Mouse (Mus musculus) liver, embryonic 14.5 days (tissue): ENCODE results near the gene Pla2g4f. TPM values are rescaled to one million over a fixed set of nuclear protein-coding genes. Genes with fewer than 3 reads are reported as not detected.

Experiments
- ATAC-seq: fragments of 200-750 bp; cut with Nextera tagmentation; 2 replicates; pipeline ENCODE4 v1.8.0; 2017; ENCODE audit warnings: moderate number of reproducible peaks, mild to moderate bottlenecking, moderate library complexity; ENCODE audit not compliant: insufficient read depth
- DNase-seq, 3 experiments: peaks; one replicate each; pipeline ENCODE4 v3.0.0-alpha.2; 2012 to 2013; ENCODE audit warnings: low read depth in 3 of 3, low spot score in 3 of 3
- H3K27ac ChIP-seq: fragments of 300-500 bp; sonication (generic); 2 replicates; pipeline ENCODE4 v1.5.1; 2014; ENCODE audit warnings: moderate library complexity, mild to moderate bottlenecking, control low read depth, inconsistent platforms
- H3K27me3 ChIP-seq: fragments of 300-500 bp; sonication (generic); 2 replicates; pipeline ENCODE4 v1.6.1; 2014; ENCODE audit warnings: mild to moderate bottlenecking, low read length, moderate library complexity; ENCODE audit not compliant: control insufficient read depth, insufficient read depth
- H3K36me3 ChIP-seq: fragments of 300-500 bp; sonication (generic); replicated peaks from 2 replicates; pipeline ENCODE4 v1.6.1; 2014; ENCODE audit warnings: low read depth; ENCODE audit not compliant: control insufficient read depth, insufficient read depth
- H3K4me1 ChIP-seq, 2 experiments: fragments of 200-500 bp in 1 of 2; fragments of 300-500 bp in 1 of 2; sonication (generic) in 1 of 2; replicated peaks; 2 replicates each; pipeline ENCODE4 v1.6.1; 2012 to 2014; ENCODE audit warnings: antibody characterized with exemption in 1 of 2, inconsistent platforms in 1 of 2, low read length in 1 of 2; ENCODE audit not compliant: control insufficient read depth in 2 of 2, insufficient read depth in 2 of 2
- H3K4me2 ChIP-seq: fragments of 300-500 bp; sonication (generic); 2 replicates; pipeline ENCODE4 v1.6.1; 2014; ENCODE audit warnings: low read depth, mild to moderate bottlenecking, control low read depth, moderate library complexity
- H3K4me3 ChIP-seq, 2 experiments: fragments of 200-500 bp in 1 of 2; fragments of 300-500 bp in 1 of 2; sonication (generic) in 1 of 2; 2 replicates each; pipeline ENCODE4 v1.5.1; 2012 to 2014; ENCODE audit warnings: low read depth in 2 of 2, low read length in 2 of 2, mild to moderate bottlenecking in 2 of 2, control low read depth in 1 of 2, inconsistent platforms in 1 of 2, moderate library complexity in 1 of 2; ENCODE audit not compliant: insufficient read depth in 1 of 2
- H3K9ac ChIP-seq: fragments of 300-500 bp; sonication (generic); replicated peaks from 2 replicates; pipeline ENCODE4 v1.6.1; 2014; ENCODE audit warnings: mild to moderate bottlenecking, control low read depth, moderate library complexity
- H3K9me3 ChIP-seq: fragments of 300-500 bp; sonication (generic); 2 replicates; pipeline ENCODE4 v1.6.1; 2016; ENCODE audit warnings: low read length, mixed read lengths; ENCODE audit not compliant: control insufficient read depth
- CTCF ChIP-seq: IDR thresholded peaks from 2 replicates; pipeline ENCODE4 v1.5.1; 2016; ENCODE audit warnings: antibody characterized with exemption, low read depth, control low read depth
- EP300 ChIP-seq: IDR thresholded peaks from 2 replicates; pipeline ENCODE4 v1.6.1; 2016; ENCODE audit warnings: antibody characterized with exemption, low read depth
- WGBS: fragments of 180-500 bp; shearing (Covaris S2); extraction: QIAGEN DNeasy Blood & Tissue Kit; methylation state at CpG from one replicate; pipeline ENCODE4 v1.1.7; 2014; ENCODE audit not compliant: insufficient replicate concordance; 5-methylcytosine and 5-hydroxymethylcytosine counted together
- polyA plus RNA-seq, 2 experiments: library from polyadenylated mRNA; depleted of rRNA in 1 of 2; stranded (reverse) in 1 of 2; unstranded in 1 of 2; fragments of >200 nt; fragmentation: Nextera tagmentation in 1 of 2; extraction: Ambion mirVana in 1 of 2; gene quantifications; 2 replicates each; pipeline versions ENCODE4 v1.2.1 to v1.2.3; 2012 to 2014

Pla2g4f gene
- polyA plus RNA-seq, 2 experiments = not detected

GRCm38 (mm10) chr2:120291471-120292078 lies 22.4 kb downstream of the Pla2g4f start:
- DNase-seq (no peak), ATAC-seq (no peak)
- WGBS = 57% methylated on average over 8 of the region's 9 CpGs
- H3K27me3 ChIP-seq = no peaks in the 10 kb centered on the region
- no peak overlapping the region for H3K27ac ChIP-seq
- TF ChIP-seq CTCF = no peak
- no peak for TF ChIP-seq EP300
- no peak overlapping the region for H3K9ac ChIP-seq
- no peak overlapping the region for H3K4me2 ChIP-seq
- no peaks in the 10 kb centered on the region for H3K4me1 ChIP-seq
- H3K36me3 ChIP-seq = no peaks in the 10 kb centered on the region
- H3K9me3 ChIP-seq = no peaks in the 10 kb centered on the region
- no peak overlapping the region for H3K4me3 ChIP-seq

GRCm38 (mm10) chr2:120288995-120289394 lies 25.0 kb downstream of the Pla2g4f start, which contains the start of gene Pla2g4d:
Gene Pla2g4d, minus strand, starts transcription at chr2:120289197.
- Histone ChIP-seq H3K9me3 (no peaks in the 10 kb centered on the region), H3K27ac (no peak within 1 kb of the TSS), H3K4me1 (no peaks in the 10 kb centered on the region), H3K4me3 (no peak within 1 kb of the TSS), H3K36me3 (no peaks in the 10 kb centered on the region), H3K27me3 (no peaks in the 10 kb centered on the region), H3K4me2 (no peak within 1 kb of the TSS), H3K9ac (no peak within 1 kb of the TSS)
- TF ChIP-seq CTCF = no peak
- no peak for TF ChIP-seq EP300
- ATAC-seq = no peak
- 39% methylated on average over 5 of the region's 5 CpGs for WGBS
- DNase-seq = no peak

- Histone ChIP-seq H3K4me3 (no peak overlapping the region), H3K9ac (no peak overlapping the region), H3K27ac (no peak overlapping the region), H3K4me1 (no peaks in the 10 kb centered on the region), H3K36me3 (no peaks in the 10 kb centered on the region), H3K9me3 (no peaks in the 10 kb centered on the region), H3K27me3 (no peaks in the 10 kb centered on the region), H3K4me2 (no peak overlapping the region)
- WGBS = 69% methylated on average over 3 of the region's 3 CpGs
- no peak for TF ChIP-seq EP300
- TF ChIP-seq CTCF = no peak
- no peak for DNase-seq
- no peak for ATAC-seq
These were observed 25.6 kb downstream of the Pla2g4f start for GRCm38 (mm10) chr2:120288401-120288800.

- 25% methylated on average over 4 of the region's 4 CpGs for WGBS
- no peak overlapping the region for H3K4me3 ChIP-seq
- no peak overlapping the region for H3K9ac ChIP-seq
- H3K27ac ChIP-seq = no peak overlapping the region
- H3K27me3 ChIP-seq = no peaks in the 10 kb centered on the region
- no peaks in the 10 kb centered on the region for H3K4me1 ChIP-seq
- DNase-seq (no peak), ATAC-seq (no peak)
- no peaks in the 10 kb centered on the region for H3K36me3 ChIP-seq
- TF ChIP-seq EP300 = no peak
- no peak for TF ChIP-seq CTCF
- no peak overlapping the region for H3K4me2 ChIP-seq
- H3K9me3 ChIP-seq = no peaks in the 10 kb centered on the region
These were observed 28.3 kb downstream of the Pla2g4f start for GRCm38 (mm10) chr2:120285639-120286038.

- Histone ChIP-seq H3K27ac (no peak overlapping the region), H3K9ac (no peak overlapping the region), H3K4me2 (no peak overlapping the region), H3K9me3 (no peaks in the 10 kb centered on the region), H3K36me3 (no peaks in the 10 kb centered on the region), H3K4me1 (no peaks in the 10 kb centered on the region), H3K4me3 (no peak overlapping the region), H3K27me3 (no peaks in the 10 kb centered on the region)
- TF ChIP-seq CTCF (no peak), EP300 (no peak)
- no peak for DNase-seq
- no peak for ATAC-seq
These were observed 29.3 kb downstream of the Pla2g4f start for GRCm38 (mm10) chr2:120284705-120285104.
